Mouse (Mus musculus): ENCODE data around the gene Zfp106. TPM values are rescaled to one million over a fixed set of nuclear protein-coding genes. Genes with fewer than 3 reads are reported as not detected.
"Not testable (repeated sequence)": the region's sequence is repeated elsewhere in the genome, so short reads cannot be mapped to it uniquely, and the experiment has no call there.

The Zfp106 gene
- total RNA-seq (2021) = 100 to 1,000 TPM in 1 of 2 experiments, 10 to 100 TPM in 1; 92.4 to 101 TPM
- long read RNA-seq, experiment 1, partial matches to known transcripts = 15 of 24 reads
- long read RNA-seq, experiment 1, other reads (novel, unspliced or antisense) = 9 of 24 reads
- long read RNA-seq, experiment 2, partial matches to known transcripts = 4 of 10 reads
- long read RNA-seq, experiment 2, other reads (novel, unspliced or antisense) = 6 of 10 reads

- DNase-seq = peak; percentile 92
Observed at GRCm38 (mm10) chr2:120563235-120563990, at the start of gene Zfp106. Gene Zfp106, minus strand, starts transcription at chr2:120563843.

GRCm38 (mm10) chr2:120608830-120609723 is 45.4 kb upstream of the Zfp106 start, which contains the start of the genes Haus2 and Lrrc57:
Gene Haus2, plus strand, starts transcription at chr2:120609383.
Gene Lrrc57, minus strand, starts transcription at chr2:120609520.
- peak; percentile 93 to 95 for DNase-seq

GRCm38 (mm10) chr2:120606021-120606690 is 42.5 kb upstream of the Zfp106 start:
- peak; percentile 13 to 35 for DNase-seq

GRCm38 (mm10) chr2:120599506-120599905 is 35.9 kb upstream of the Zfp106 start:
- no peak for DNase-seq

- no peak for DNase-seq
Observed at GRCm38 (mm10) chr2:120597734-120598133, 34.1 kb upstream of the Zfp106 start.

- DNase-seq = no peak
Observed at GRCm38 (mm10) chr2:120592227-120592626, 28.6 kb upstream of the Zfp106 start.

GRCm38 (mm10) chr2:120589759-120590158 is 26.1 kb upstream of the Zfp106 start:
- DNase-seq = no peak

GRCm38 (mm10) chr2:120578286-120578685 is 14.6 kb upstream of the Zfp106 start:
- no peak for DNase-seq

- no peak for DNase-seq
Observed at GRCm38 (mm10) chr2:120577799-120578198, 14.2 kb upstream of the Zfp106 start.

GRCm38 (mm10) chr2:120575978-120576377 is 12.3 kb upstream of the Zfp106 start:
- DNase-seq = no peak

- no peak for DNase-seq
Observed at GRCm38 (mm10) chr2:120575121-120575520, 11.5 kb upstream of the Zfp106 start.

- DNase-seq = not testable (repeated sequence)
Observed at GRCm38 (mm10) chr2:120572161-120572560, 8.5 kb upstream of the Zfp106 start.

- no peak for DNase-seq
Observed at GRCm38 (mm10) chr2:120571081-120571480, 7.4 kb upstream of the Zfp106 start.

- DNase-seq = no peak
Observed at GRCm38 (mm10) chr2:120567798-120568320, 4.2 kb upstream of the Zfp106 start.

GRCm38 (mm10) chr2:120566886-120567797 is 3.5 kb upstream of the Zfp106 start, which contains the start of gene Snap23:
Gene Snap23, plus strand, starts transcription at chr2:120567671.
- peak; percentile 95 to 96 for DNase-seq

- no peak for DNase-seq
Observed at GRCm38 (mm10) chr2:120565363-120565762, 1.7 kb upstream of the Zfp106 start.

- not testable (repeated sequence) for DNase-seq
Observed at GRCm38 (mm10) chr2:120564548-120565188, 1.0 kb upstream of the Zfp106 start.

GRCm38 (mm10) chr2:120562859-120563234 is 796 bp downstream of the Zfp106 start:
- DNase-seq = no peak

- no peak for DNase-seq
Observed at GRCm38 (mm10) chr2:120561524-120561923, 2.1 kb downstream of the Zfp106 start.

GRCm38 (mm10) chr2:120558813-120559212 is 4.8 kb downstream of the Zfp106 start:
- no peak for DNase-seq
